ENCODE assay signal across 7 mouse cellular contexts in the genomic region with DNA sequence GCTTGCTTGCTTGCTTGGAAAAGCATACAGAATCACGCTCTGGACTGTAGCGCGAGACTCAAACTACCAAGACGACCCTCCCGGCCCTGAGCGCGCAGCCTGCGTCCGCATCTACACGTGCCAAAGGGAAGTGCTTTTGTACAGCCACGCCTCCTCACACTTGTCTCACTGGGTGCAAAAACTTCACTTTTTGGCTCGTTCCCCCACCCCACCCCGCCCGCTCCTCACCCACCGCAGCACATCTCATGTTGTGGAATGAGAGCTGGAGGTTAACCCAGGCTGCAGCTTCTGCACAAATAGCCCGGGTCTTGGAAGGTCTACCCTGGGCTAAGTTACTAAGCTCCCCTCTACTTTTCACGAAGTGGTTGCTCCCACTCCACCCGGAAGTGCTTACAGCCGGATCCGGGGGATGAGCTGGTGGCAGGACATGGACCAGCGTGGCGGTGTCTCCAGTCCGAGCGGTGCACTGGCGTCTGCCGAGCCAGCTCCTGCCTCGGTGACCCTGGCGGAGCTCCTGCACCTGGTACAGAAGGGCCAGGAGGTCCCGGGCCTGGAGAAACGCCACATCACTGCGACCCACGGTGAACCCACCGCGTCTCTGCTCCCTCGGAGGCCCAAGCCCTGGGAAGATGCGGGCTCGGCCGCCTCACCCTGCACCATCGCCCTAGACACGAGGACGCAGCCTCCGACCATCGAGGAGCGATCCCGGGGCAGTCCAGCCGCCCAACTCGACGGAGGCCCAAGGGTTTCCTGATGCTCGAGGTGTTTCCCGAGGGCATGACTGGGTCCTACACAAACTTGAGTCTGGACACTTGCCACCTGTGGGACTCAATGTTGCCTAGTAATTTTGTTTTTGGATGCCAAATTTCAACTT. TPM values are rescaled to one million over a fixed set of nuclear protein-coding genes. Genes with fewer than 3 reads are reported as not detected.
DNase-seq lines count a peak whose midpoint lies in the region; ATAC-seq lines count a peak whose summit lies in the region.

2310039H08Rik (plus strand) TSS at position 232 of the 874 bp plus-strand sequence.

- peaks cover 6% of the 10 kb centered on the region for H3K36me3 ChIP-seq in embryonic facial prominence, embryonic 11.5 days (replicated peaks; ENCODE audit: control insufficient read depth, insufficient read depth, low read depth, low read length)
- peaks cover 12% of the 10 kb centered on the region for H3K36me3 ChIP-seq in limb, embryonic 11.5 days (ENCODE audit: control insufficient read depth, insufficient read depth, low read length)
- H3K36me3 ChIP-seq in midbrain, embryonic 14.5 days (ENCODE audit: control insufficient read depth, insufficient read depth, low read length): peaks cover 34% of the 10 kb centered on the region

- H3K9ac ChIP-seq in embryonic facial prominence, embryonic 11.5 days (replicated peaks; ENCODE audit: low read length): peak within 1 kb of the TSS; percentile 86
- peak within 1 kb of the TSS; percentile 79 for H3K9ac ChIP-seq in limb, embryonic 11.5 days (ENCODE audit: low read length)
- H3K9ac ChIP-seq in midbrain, embryonic 14.5 days (replicated peaks; ENCODE audit: low read length): peak within 1 kb of the TSS; percentile 61

- peak within 1 kb of the TSS; percentile 52 for H3K27ac ChIP-seq in embryonic facial prominence, embryonic 11.5 days (replicated peaks; ENCODE audit: low read depth, low read length)
- H3K27ac ChIP-seq in limb, embryonic 11.5 days (replicated peaks; ENCODE audit: low read depth, low read length): peak within 1 kb of the TSS; percentile 70
- H3K27ac ChIP-seq in midbrain, embryonic 14.5 days (replicated peaks; ENCODE audit: low read depth, low read length): peak within 1 kb of the TSS; percentile 71

- no peaks in the 10 kb centered on the region for H3K27me3 ChIP-seq in embryonic facial prominence, embryonic 11.5 days (ENCODE audit: control insufficient read depth, insufficient read depth, low read length)
- H3K27me3 ChIP-seq in limb, embryonic 11.5 days (ENCODE audit: control insufficient read depth, insufficient read depth, low read length): no peaks in the 10 kb centered on the region
- no peaks in the 10 kb centered on the region for H3K27me3 ChIP-seq in midbrain, embryonic 14.5 days (ENCODE audit: control insufficient read depth, insufficient read depth, low read length)

- no peaks in the 10 kb centered on the region for H3K9me3 ChIP-seq in embryonic facial prominence, embryonic 11.5 days (replicated peaks; ENCODE audit: control insufficient read depth, low read length)
- no peaks in the 10 kb centered on the region for H3K9me3 ChIP-seq in limb, embryonic 11.5 days (ENCODE audit: control insufficient read depth, low read length)
- H3K9me3 ChIP-seq in midbrain, embryonic 14.5 days (ENCODE audit: control insufficient read depth, low read length): no peaks in the 10 kb centered on the region

- H3K4me2 ChIP-seq in embryonic facial prominence, embryonic 11.5 days (ENCODE audit: low read depth, low read length): peak within 1 kb of the TSS; percentile 93
- peak within 1 kb of the TSS; percentile 88 for H3K4me2 ChIP-seq in limb, embryonic 11.5 days (ENCODE audit: low read depth, severe bottlenecking)
- peak within 1 kb of the TSS; percentile 84 for H3K4me2 ChIP-seq in midbrain, embryonic 14.5 days (ENCODE audit: low read length)

- peak; percentile 91 for ATAC-seq in embryonic facial prominence, embryonic 11.5 days (replicated peaks; ENCODE audit: insufficient number of reproducible peaks, low FRiP score, low TSS enrichment, low read depth)
- peak; percentile 77 for ATAC-seq in limb, embryonic 11.5 days (ENCODE audit: insufficient number of reproducible peaks, low FRiP score, low TSS enrichment, low read depth)
- peak; percentile 89 for ATAC-seq in midbrain, embryonic 14.5 days (ENCODE audit: low FRiP score, low TSS enrichment)

- under 1% methylated on average over 50 of the region's 50 CpGs for WGBS in embryonic facial prominence, embryonic 11.5 days
- WGBS in limb, embryonic 11.5 days: under 1% methylated on average over 50 of the region's 50 CpGs
- WGBS in midbrain, embryonic 14.5 days: under 1% methylated on average over 50 of the region's 50 CpGs

- H3K4me3 ChIP-seq in embryonic facial prominence, embryonic 11.5 days (ENCODE audit: low read depth, low read length): peak within 1 kb of the TSS; percentile 84
- peak within 1 kb of the TSS; percentile 85 for H3K4me3 ChIP-seq in limb, embryonic 11.5 days (ENCODE audit: low read depth, low read length)
- peak within 1 kb of the TSS; percentile 67 for H3K4me3 ChIP-seq in midbrain, embryonic 14.5 days (replicated peaks; ENCODE audit: low read depth, low read length)

- peak; percentile 92 for DNase-seq in adrenal gland, postnatal 10 days
- peak; percentile 91 for DNase-seq in embryonic facial prominence, embryonic 11.5 days (ENCODE audit: low spot score)
- peak; percentile 99 for DNase-seq in heart, adult 11 months
- DNase-seq in kidney, adult 18-20 months: peak; percentile 89
- DNase-seq in limb, embryonic 11.5 days (ENCODE audit: low spot score): peak; percentile 85
- peak; percentile 91 for DNase-seq in midbrain, embryonic 14.5 days
- peak; percentile 66 to 75 for DNase-seq in spleen, adult 18-20 months

- no peaks in the 10 kb centered on the region; the same call in 1 of the 2 replicates for H3K4me1 ChIP-seq in embryonic facial prominence, embryonic 11.5 days (ENCODE audit: control insufficient read depth, insufficient read depth, low read length)
- peaks cover 11% of the 10 kb centered on the region; the same call in 1 of the 2 replicates for H3K4me1 ChIP-seq in limb, embryonic 11.5 days (ENCODE audit: control insufficient read depth, insufficient read depth, low read length)
- peaks cover 14% of the 10 kb centered on the region; the same call in 1 of the 2 replicates for H3K4me1 ChIP-seq in midbrain, embryonic 14.5 days (ENCODE audit: control insufficient read depth, insufficient read depth, low read length)

RNA-seq across cellular contexts. Expression of gene 2310039H08Rik, which starts in this region (rescaled TPM):
- total RNA-seq in adrenal gland, postnatal 10 days (2021): 10 to 100 TPM; 68.3 to 72.5 TPM
- polyA plus RNA-seq in embryonic facial prominence, embryonic 11.5 days (2014; fragmentation: Nextera tagmentation; extraction: Ambion mirVana): 54.1 and 56.0 TPM in 2 replicates
- 41.8 and 43.4 TPM in 2 replicates for polyA plus RNA-seq in limb, embryonic 11.5 days (2014; fragmentation: Nextera tagmentation; extraction: Ambion mirVana)
- 56.7 and 64.7 TPM in 2 replicates for polyA plus RNA-seq in midbrain, embryonic 14.5 days (2014; fragmentation: Nextera tagmentation; extraction: Ambion mirVana)

Comparison
In these comparisons a context has a peak if more than half of its experiments do, and no peak if none do; other contexts are left out.
1. Peak in every context shown above with its lines: DNase-seq, ATAC-seq, H3K4me3 ChIP-seq and H3K27ac ChIP-seq.